Mouse (Mus musculus): Measurements from ENCODE around the gene Stap2. TPM values are rescaled to one million over a fixed set of nuclear protein-coding genes. Genes with fewer than 3 reads are reported as not detected.

Stap2 gene
- polyA plus RNA-seq, 1 experiment = 0.46 TPM

DNA sequence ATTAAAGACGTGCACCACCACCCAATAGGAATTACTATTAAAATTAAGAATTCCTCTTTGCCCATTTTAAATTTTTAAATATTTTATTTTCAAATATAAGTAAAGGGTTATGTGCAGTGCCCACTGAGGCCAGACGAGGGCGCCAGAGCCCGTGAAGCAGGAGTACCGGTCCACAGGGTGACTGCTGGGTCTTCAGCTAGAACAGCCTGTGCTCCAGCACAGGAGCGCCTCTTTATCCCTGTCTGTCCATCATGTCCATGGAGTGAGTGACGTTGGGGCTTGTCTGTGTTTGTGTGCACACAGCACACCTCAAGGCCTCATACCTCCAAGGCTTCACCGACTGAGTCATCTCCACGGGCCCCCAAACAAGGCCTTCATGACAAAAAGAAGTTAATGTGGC is 48.2 kb downstream of the Stap2 start:
- no peak overlapping the region for H3K4me3 ChIP-seq
- H3K36me3 ChIP-seq (ENCODE audit: control insufficient read depth, insufficient read depth) = no peaks in the 10 kb centered on the region
- H3K4me2 ChIP-seq (ENCODE audit: low read depth) = no peak overlapping the region
- peaks cover 16% of the 10 kb centered on the region for H3K27me3 ChIP-seq (ENCODE audit: control insufficient read depth, insufficient read depth, insufficient read length)
- no peak overlapping the region for H3ac ChIP-seq (ENCODE audit: control insufficient read depth, insufficient read length)
- peaks cover 7% of the 10 kb centered on the region for H3K79me2 ChIP-seq (ENCODE audit: control insufficient read depth, insufficient read depth)
- TF ChIP-seq MAX (IDR thresholded peaks at IDR 0.05; ENCODE audit: low read depth) = no peak
- TF ChIP-seq E2F4 (IDR thresholded peaks at IDR 0.05; ENCODE audit: insufficient read depth) = no peak
- TF ChIP-seq SRF (IDR thresholded peaks at IDR 0.05; ENCODE audit: control insufficient read depth, insufficient read length, low read depth) = no peak
- TF ChIP-seq USF1 (IDR thresholded peaks at IDR 0.05; ENCODE audit: low read depth) = no peak
- TF ChIP-seq TCF12 (IDR thresholded peaks at IDR 0.05; ENCODE audit: insufficient read depth, poor library complexity, severe bottlenecking) = no peak
- no peak for TF ChIP-seq TCF3 (IDR thresholded peaks at IDR 0.05; ENCODE audit: insufficient read length, low read depth)
- TF ChIP-seq POLR2AphosphoS2 (IDR thresholded peaks at IDR 0.05; ENCODE audit: insufficient read length, low read depth) = no peak
- no peak for TF ChIP-seq MYOG (IDR thresholded peaks at IDR 0.05; ENCODE audit: control insufficient read depth in 1 of 3, insufficient read depth in 1 of 3, insufficient read length in 2 of 3, low read depth in 2 of 3)
- TF ChIP-seq MYOD1 (IDR thresholded peaks at IDR 0.05; ENCODE audit: control insufficient read depth in 1 of 3, insufficient read length in 2 of 3, low read depth in 2 of 3) = no peak
- TF ChIP-seq REST (IDR thresholded peaks at IDR 0.05; ENCODE audit: insufficient read depth, insufficient read length) = no peak
- no peak for TF ChIP-seq CEBPB (IDR thresholded peaks at IDR 0.05; ENCODE audit: insufficient read depth, poor library complexity, severe bottlenecking)
- no peak for TF ChIP-seq POLR2A (IDR thresholded peaks at IDR 0.05; ENCODE audit: insufficient read length, low read depth)

DNA sequence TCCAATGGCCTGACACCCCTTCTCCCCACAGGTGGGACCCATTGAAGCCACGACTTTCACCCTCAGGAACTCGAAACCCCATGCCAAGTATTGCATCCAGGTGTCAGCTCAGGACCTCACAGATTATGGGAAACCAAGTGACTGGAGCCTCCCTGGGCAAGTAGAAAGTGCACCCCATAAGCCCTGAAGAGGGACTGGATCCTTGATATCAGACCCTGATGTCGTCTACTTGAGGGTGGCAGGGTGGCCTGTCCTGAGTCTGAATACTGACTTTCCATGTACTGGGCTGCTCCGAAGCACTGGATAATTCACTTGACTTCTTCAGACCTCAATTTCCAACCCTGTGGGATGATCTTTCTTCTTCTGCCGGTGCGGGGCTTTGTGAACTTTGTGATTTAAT is 48.8 kb downstream of the Stap2 start:
- TF ChIP-seq TCF3 (IDR thresholded peaks at IDR 0.05; ENCODE audit: insufficient read length, low read depth) (no peak), SRF (IDR thresholded peaks at IDR 0.05; ENCODE audit: control insufficient read depth, insufficient read length, low read depth) (no peak), MYOG (IDR thresholded peaks at IDR 0.05; ENCODE audit: control insufficient read depth in 1 of 3, insufficient read depth in 1 of 3, insufficient read length in 2 of 3, low read depth in 2 of 3) (no peak), E2F4 (IDR thresholded peaks at IDR 0.05; ENCODE audit: insufficient read depth) (no peak), USF1 (IDR thresholded peaks at IDR 0.05; ENCODE audit: low read depth) (no peak), MYOD1 (IDR thresholded peaks at IDR 0.05; ENCODE audit: control insufficient read depth in 1 of 3, insufficient read length in 2 of 3, low read depth in 2 of 3) (no peak), REST (IDR thresholded peaks at IDR 0.05; ENCODE audit: insufficient read depth, insufficient read length) (no peak), CEBPB (IDR thresholded peaks at IDR 0.05; ENCODE audit: insufficient read depth, poor library complexity, severe bottlenecking) (no peak), TCF12 (IDR thresholded peaks at IDR 0.05; ENCODE audit: insufficient read depth, poor library complexity, severe bottlenecking) (no peak), MAX (IDR thresholded peaks at IDR 0.05; ENCODE audit: low read depth) (no peak), POLR2AphosphoS2 (IDR thresholded peaks at IDR 0.05; ENCODE audit: insufficient read length, low read depth) (no peak), POLR2A (IDR thresholded peaks at IDR 0.05; ENCODE audit: insufficient read length, low read depth) (no peak)
- H3K4me3 ChIP-seq = no peak overlapping the region

DNA sequence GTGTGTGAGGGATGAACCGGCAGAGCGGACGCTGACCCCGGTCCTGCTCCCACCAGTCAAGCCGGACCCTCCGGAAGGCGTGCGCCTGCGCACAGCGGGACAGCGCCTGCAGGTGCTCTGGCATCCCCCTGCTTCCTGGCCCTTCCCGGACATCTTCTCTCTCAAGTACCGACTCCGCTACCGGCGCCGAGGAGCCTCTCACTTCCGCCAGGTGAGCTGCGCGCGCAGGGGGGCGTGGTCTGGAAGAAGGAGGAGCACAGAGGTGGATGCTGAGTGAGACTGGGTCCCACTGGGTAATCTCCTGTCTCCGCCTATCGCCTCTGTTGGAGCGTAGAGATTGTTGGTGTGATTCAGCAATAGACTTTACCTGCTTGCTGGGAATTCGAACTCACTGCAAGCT is 49.3 kb downstream of the Stap2 start:
- TF ChIP-seq MYOD1 (IDR thresholded peaks at IDR 0.05; ENCODE audit: control insufficient read depth in 1 of 3, insufficient read length in 2 of 3, low read depth in 2 of 3) (no peak), MYOG (IDR thresholded peaks at IDR 0.05; ENCODE audit: control insufficient read depth in 1 of 3, insufficient read depth in 1 of 3, insufficient read length in 2 of 3, low read depth in 2 of 3) (no peak), TCF12 (IDR thresholded peaks at IDR 0.05; ENCODE audit: insufficient read depth, poor library complexity, severe bottlenecking) (no peak), POLR2AphosphoS2 (IDR thresholded peaks at IDR 0.05; ENCODE audit: insufficient read length, low read depth) (no peak), POLR2A (IDR thresholded peaks at IDR 0.05; ENCODE audit: insufficient read length, low read depth) (no peak), REST (IDR thresholded peaks at IDR 0.05; ENCODE audit: insufficient read depth, insufficient read length) (no peak), CEBPB (IDR thresholded peaks at IDR 0.05; ENCODE audit: insufficient read depth, poor library complexity, severe bottlenecking) (no peak), MAX (IDR thresholded peaks at IDR 0.05; ENCODE audit: low read depth) (no peak), USF1 (IDR thresholded peaks at IDR 0.05; ENCODE audit: low read depth) (no peak), E2F4 (IDR thresholded peaks at IDR 0.05; ENCODE audit: insufficient read depth) (no peak), TCF3 (IDR thresholded peaks at IDR 0.05; ENCODE audit: insufficient read length, low read depth) (no peak), SRF (IDR thresholded peaks at IDR 0.05; ENCODE audit: control insufficient read depth, insufficient read length, low read depth) (no peak)
- Histone ChIP-seq H3K4me2 (ENCODE audit: low read depth) (no peak overlapping the region), H3K4me3 (no peak overlapping the region), H3K36me3 (ENCODE audit: control insufficient read depth, insufficient read depth) (no peaks in the 10 kb centered on the region), H3ac (ENCODE audit: control insufficient read depth, insufficient read length) (no peak overlapping the region), H3K79me2 (ENCODE audit: control insufficient read depth, insufficient read depth) (peaks cover 7% of the 10 kb centered on the region), H3K27me3 (ENCODE audit: control insufficient read depth, insufficient read depth, insufficient read length) (peaks cover 22% of the 10 kb centered on the region)

More for the DNA sequence above, 48.8 kb downstream of the Stap2 start:
- no peak overlapping the region for H3K4me2 ChIP-seq (ENCODE audit: low read depth)
- H3K79me2 ChIP-seq (ENCODE audit: control insufficient read depth, insufficient read depth) = peaks cover 7% of the 10 kb centered on the region
- H3ac ChIP-seq (ENCODE audit: control insufficient read depth, insufficient read length) = no peak overlapping the region
- peaks cover 18% of the 10 kb centered on the region for H3K27me3 ChIP-seq (ENCODE audit: control insufficient read depth, insufficient read depth, insufficient read length)
- no peaks in the 10 kb centered on the region for H3K36me3 ChIP-seq (ENCODE audit: control insufficient read depth, insufficient read depth)

DNA sequence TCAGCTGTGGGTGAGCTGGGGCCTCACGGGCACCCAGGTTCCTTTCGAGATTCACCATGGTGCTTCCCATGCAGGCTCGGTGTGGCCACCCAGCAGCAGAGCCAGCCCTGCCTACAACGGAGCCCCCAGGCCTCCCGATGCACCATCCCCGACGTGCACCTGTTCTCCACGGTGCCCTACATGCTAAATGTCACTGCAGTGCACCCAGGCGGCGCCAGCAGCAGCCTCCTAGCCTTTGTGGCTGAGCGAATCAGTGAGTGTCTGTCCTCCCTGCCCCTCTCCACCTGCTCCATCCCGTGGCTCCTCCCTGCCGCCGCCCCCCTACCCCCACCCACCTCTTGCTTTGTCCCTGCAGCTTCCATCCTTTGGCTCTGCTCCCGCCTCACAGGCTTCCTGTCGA is 51.2 kb downstream of the Stap2 start:
- H3K27me3 ChIP-seq (ENCODE audit: control insufficient read depth, insufficient read depth, insufficient read length) = peaks cover 30% of the 10 kb centered on the region

More for the DNA sequence above, 51.2 kb downstream of the Stap2 start:
- Histone ChIP-seq H3K4me3 (no peak overlapping the region), H3K79me2 (ENCODE audit: control insufficient read depth, insufficient read depth) (no peaks in the 10 kb centered on the region), H3K4me2 (ENCODE audit: low read depth) (no peak overlapping the region), H3K36me3 (ENCODE audit: control insufficient read depth, insufficient read depth) (no peaks in the 10 kb centered on the region), H3ac (ENCODE audit: control insufficient read depth, insufficient read length) (no peak overlapping the region)
- no peak for TF ChIP-seq SRF (IDR thresholded peaks at IDR 0.05; ENCODE audit: control insufficient read depth, insufficient read length, low read depth)
- TF ChIP-seq MYOG (IDR thresholded peaks at IDR 0.05; ENCODE audit: control insufficient read depth in 1 of 3, insufficient read depth in 1 of 3, insufficient read length in 2 of 3, low read depth in 2 of 3) = no peak
- no peak for TF ChIP-seq POLR2AphosphoS2 (IDR thresholded peaks at IDR 0.05; ENCODE audit: insufficient read length, low read depth)
- no peak for TF ChIP-seq E2F4 (IDR thresholded peaks at IDR 0.05; ENCODE audit: insufficient read depth)
- no peak for TF ChIP-seq POLR2A (IDR thresholded peaks at IDR 0.05; ENCODE audit: insufficient read length, low read depth)
- no peak for TF ChIP-seq REST (IDR thresholded peaks at IDR 0.05; ENCODE audit: insufficient read depth, insufficient read length)
- TF ChIP-seq MYOD1 (IDR thresholded peaks at IDR 0.05; ENCODE audit: control insufficient read depth in 1 of 3, insufficient read length in 2 of 3, low read depth in 2 of 3) = no peak
- TF ChIP-seq TCF3 (IDR thresholded peaks at IDR 0.05; ENCODE audit: insufficient read length, low read depth) = no peak
- TF ChIP-seq USF1 (IDR thresholded peaks at IDR 0.05; ENCODE audit: low read depth) = no peak
- no peak for TF ChIP-seq MAX (IDR thresholded peaks at IDR 0.05; ENCODE audit: low read depth)
- TF ChIP-seq CEBPB (IDR thresholded peaks at IDR 0.05; ENCODE audit: insufficient read depth, poor library complexity, severe bottlenecking) = no peak
- no peak for TF ChIP-seq TCF12 (IDR thresholded peaks at IDR 0.05; ENCODE audit: insufficient read depth, poor library complexity, severe bottlenecking)
